Mouse (Mus musculus) inflammation-experienced regulatory T-cells (primary cell): ENCODE data around the gene Krtap15. TPM values are rescaled to one million over a fixed set of nuclear protein-coding genes. Genes with fewer than 3 reads are reported as not detected.

Source experiments
- polyA plus RNA-seq, 2 experiments: library from polyadenylated mRNA; unstranded; fragments of 100-300 nt; shearing (Covaris generic); gene quantifications; one replicate each; pipeline ENCODE4 v1.2.1; 2017

Krtap15 gene
- not detected for polyA plus RNA-seq

GRCm38 (mm10) chr16:88820066-88820465 lies at the start of gene Krtap15:
Gene Krtap15, plus strand, starts transcription at chr16:88820215.

GRCm38 (mm10) chr16:88774106-88774505 lies 45.9 kb upstream of the Krtap15 start, which contains the start of gene 2310057N15Rik:
Gene 2310057N15Rik, minus strand, starts transcription at chr16:88774206.

GRCm38 (mm10) chr16:88777596-88777995 lies 42.4 kb upstream of the Krtap15 start, which contains the start of gene Gm5965:
Gene Gm5965, plus strand, starts transcription at chr16:88777896.

GRCm38 (mm10) chr16:88811827-88812226 lies 8.2 kb upstream of the Krtap15 start, which contains the start of gene Gm20741:
Gene Gm20741, minus strand, starts transcription at chr16:88812220.

GRCm38 (mm10) chr16:88826095-88826652 lies 6.2 kb downstream of the Krtap15 start, which contains the start of gene Krtap14:
Gene Krtap14, minus strand, starts transcription at chr16:88826145.

GRCm38 (mm10) chr16:88869311-88869710 lies 49.3 kb downstream of the Krtap15 start, which contains the start of gene Krtap19-1:
Gene Krtap19-1, minus strand, starts transcription at chr16:88869411.

GRCm38 (mm10) chr16:88874169-88874568 lies 54.2 kb downstream of the Krtap15 start, which contains the start of gene Krtap19-2:
Gene Krtap19-2, minus strand, starts transcription at chr16:88874269.

GRCm38 (mm10) chr16:88877938-88878337 lies 57.9 kb downstream of the Krtap15 start, which contains the start of gene Krtap19-3:
Gene Krtap19-3, minus strand, starts transcription at chr16:88878038.

Other genes starting within 250 kb of the Krtap15 start
- not detected for gene Krtap24-1, start 207.9 kb upstream of the Krtap15 start, polyA plus RNA-seq
- not detected for gene 2310079G19Rik, start 192.5 kb upstream of the Krtap15 start, polyA plus RNA-seq
- under 1 TPM in 1 of 2 experiments, not detected in 1; 0.29 TPM for gene Krtap26-1, start 172.4 kb upstream of the Krtap15 start, polyA plus RNA-seq
- gene Krtap27-1, start 148.5 kb upstream of the Krtap15 start, polyA plus RNA-seq, result not detected
- not detected for gene 2310061N02Rik, start 112.3 kb upstream of the Krtap15 start, polyA plus RNA-seq
- gene Krtap13-1, start 91.4 kb upstream of the Krtap15 start, polyA plus RNA-seq, result under 1 TPM in 1 of 2 experiments, not detected in 1; 0.51 TPM
- not detected for gene Krtap13, start 68.6 kb upstream of the Krtap15 start, polyA plus RNA-seq
- not detected for gene 2310034C09Rik, start 61.4 kb upstream of the Krtap15 start, polyA plus RNA-seq
- not detected for gene 2310057N15Rik, start 46.0 kb upstream of the Krtap15 start, polyA plus RNA-seq
- not detected for gene Gm5965, start 42.3 kb upstream of the Krtap15 start, polyA plus RNA-seq
- gene Gm20741, start 8.0 kb upstream of the Krtap15 start, polyA plus RNA-seq, result not detected
- not detected for gene Krtap14, start 5.9 kb downstream of the Krtap15 start, polyA plus RNA-seq
- gene Krtap19-1, start 49.2 kb downstream of the Krtap15 start, polyA plus RNA-seq, result 1 to 10 TPM in 1 of 2 experiments, not detected in 1; 1.2 TPM
- gene Krtap19-2, start 54.1 kb downstream of the Krtap15 start, polyA plus RNA-seq, result not detected
- under 1 TPM in 1 of 2 experiments, not detected in 1; 0.31 TPM for gene Krtap19-3, start 57.8 kb downstream of the Krtap15 start, polyA plus RNA-seq
- gene Krtap19-4, start 64.9 kb downstream of the Krtap15 start, polyA plus RNA-seq, result not detected
- not detected for gene Krtap19-5, start 76.2 kb downstream of the Krtap15 start, polyA plus RNA-seq
- gene Krtap19-9b, start 112.0 kb downstream of the Krtap15 start, polyA plus RNA-seq, result not detected
- 1 to 10 TPM in 1 of 2 experiments, not detected in 1; 1.1 TPM for gene Krtap16-3, start 142.7 kb downstream of the Krtap15 start, polyA plus RNA-seq
- not detected for gene Krtap22-2, start 190.5 kb downstream of the Krtap15 start, polyA plus RNA-seq
- not detected for gene Gm10229, start 195.1 kb downstream of the Krtap15 start, polyA plus RNA-seq
- gene Krtap6-1, start 211.5 kb downstream of the Krtap15 start, polyA plus RNA-seq, result not detected
- under 1 TPM in 1 of 2 experiments, not detected in 1; 0.40 TPM for gene Gm10228, start 221.3 kb downstream of the Krtap15 start, polyA plus RNA-seq
- gene Krtap6-5, start 227.7 kb downstream of the Krtap15 start, polyA plus RNA-seq, result not detected
- not detected for gene 1110025L11Rik, start 243.8 kb downstream of the Krtap15 start, polyA plus RNA-seq